Mouse (Mus musculus): ENCODE measurements around the gene Nrxn1.

DNA sequence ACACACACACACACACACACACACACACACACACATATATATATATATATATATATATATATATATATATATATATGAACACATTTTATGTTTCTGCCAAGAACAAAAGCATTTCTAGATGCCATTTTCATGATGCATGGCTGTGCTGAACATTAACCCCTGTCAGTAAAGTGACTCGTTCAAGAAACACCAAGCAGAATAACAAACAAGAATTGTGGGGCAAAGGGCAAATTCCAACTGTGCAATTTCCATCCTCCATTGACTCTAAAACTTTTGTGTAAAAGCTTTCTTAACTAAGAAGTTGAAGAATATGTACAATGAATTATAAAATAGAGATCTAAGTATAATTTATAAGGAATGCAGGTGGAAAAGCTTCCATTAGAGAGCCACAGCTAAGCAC is 1030.0 kb downstream of the Nrxn1 start:
- TF ChIP-seq CTCF (IDR thresholded peaks at IDR 0.05; ENCODE audit: insufficient read depth, low read length) (no peak), POLR2A (IDR thresholded peaks at IDR 0.05; ENCODE audit: borderline replicate concordance, extremely low read depth, low read depth, low read length) (no peak)
